Mouse (Mus musculus) hindbrain, postnatal 0 days (tissue): ENCODE measurements around the gene Gm28043. TPM values are rescaled to one million over a fixed set of nuclear protein-coding genes. Genes with fewer than 3 reads are reported as not detected.

Experiments used
- ATAC-seq: fragments of 200-750 bp; cut with Nextera tagmentation; 2 replicates; pipeline ENCODE4 v1.8.0; 2017; ENCODE audit warnings: mild to moderate bottlenecking, moderate TSS enrichment, moderate library complexity
- DNase-seq: peaks from one replicate; pipeline ENCODE4 v3.0.0-alpha.2; 2015; ENCODE audit warnings: low spot score
- H3K27ac ChIP-seq: fragments of 300-500 bp; sonication (generic); 2 replicates; pipeline ENCODE4 v1.5.1; 2014; ENCODE audit warnings: mild to moderate bottlenecking
- H3K27me3 ChIP-seq: fragments of 300-500 bp; sonication (generic); 2 replicates; pipeline ENCODE4 v1.6.1; 2014; ENCODE audit warnings: low read length, mixed read lengths; ENCODE audit not compliant: insufficient read depth
- H3K36me3 ChIP-seq: fragments of 300-500 bp; sonication (generic); 2 replicates; pipeline ENCODE4 v1.6.1; 2014; ENCODE audit warnings: low read length, mixed read lengths; ENCODE audit not compliant: insufficient read depth
- H3K4me1 ChIP-seq: fragments of 300-500 bp; sonication (generic); 2 replicates; pipeline ENCODE4 v1.6.1; 2014; ENCODE audit warnings: antibody characterized with exemption, low read length, mixed read lengths; ENCODE audit not compliant: insufficient read depth
- H3K4me2 ChIP-seq: fragments of 300-500 bp; sonication (generic); 2 replicates; pipeline ENCODE4 v1.6.1; 2014; ENCODE audit warnings: low read depth, mild to moderate bottlenecking, low read length, moderate library complexity, mixed read lengths
- H3K4me3 ChIP-seq: fragments of 300-500 bp; sonication (generic); 2 replicates; pipeline ENCODE4 v1.5.1; 2014; ENCODE audit warnings: low read length
- H3K9ac ChIP-seq: fragments of 300-500 bp; sonication (generic); replicated peaks from 2 replicates; pipeline ENCODE4 v1.6.1; 2014; ENCODE audit warnings: mild to moderate bottlenecking, low read length, moderate library complexity, mixed read lengths
- H3K9me3 ChIP-seq: fragments of 300-500 bp; sonication (generic); 2 replicates; pipeline ENCODE4 v1.6.1; 2016; ENCODE audit warnings: low read length, mixed read lengths
- CTCF ChIP-seq: IDR thresholded peaks from 2 replicates; pipeline ENCODE4 v1.5.1; 2016; ENCODE audit warnings: antibody characterized with exemption, control low read depth, low read depth
- WGBS: fragments of 180-500 bp; shearing (Covaris S2); extraction: QIAGEN DNeasy Blood & Tissue Kit; methylation state at CpG from one replicate; pipeline ENCODE4 v1.1.7; 2014; 5-methylcytosine and 5-hydroxymethylcytosine counted together
- polyA plus RNA-seq: library from polyadenylated mRNA; unstranded; fragments of >200 nt; fragmentation: Nextera tagmentation; extraction: Ambion mirVana; gene quantifications from 2 replicates; pipeline ENCODE4 v1.2.1, GENCODE M21; 2015
- total RNA-seq: library from RNA; depleted of rRNA; stranded (reverse); fragments of >200 nt; gene quantifications from 2 replicates; pipeline ENCODE4 v1.2.3, GENCODE M21; 2014

Gm28043 gene
- total and polyA plus RNA-seq, 2 experiments from 2014 or later: 1.9 to 2.6 TPM

DNA sequence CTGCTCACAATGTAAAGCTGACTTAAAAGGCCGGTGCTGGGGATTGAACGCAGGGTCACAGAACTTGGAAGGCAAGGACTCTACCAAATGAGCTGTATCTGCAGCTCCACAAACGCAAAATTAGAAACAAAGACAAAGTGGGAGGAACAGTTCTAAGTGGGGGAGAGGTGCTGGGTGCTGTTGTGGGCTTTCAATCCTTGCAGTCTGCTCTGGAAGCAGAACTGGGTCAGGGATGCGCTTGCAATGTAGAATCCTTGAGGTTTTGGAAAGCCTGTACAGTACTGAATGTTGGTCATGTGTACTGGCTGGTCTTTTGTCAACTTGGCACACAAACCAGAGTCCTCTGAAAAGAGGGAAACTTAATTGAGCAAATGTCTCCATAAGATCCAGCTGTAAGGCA lies 940 bp downstream of the Gm28043 start:
- no peak for ATAC-seq
- H3K4me3 ChIP-seq: peak overlapping the region; percentile 100
- no peaks in the 10 kb centered on the region; the same call in 1 of the 2 replicates for H3K36me3 ChIP-seq
- TF ChIP-seq CTCF: no peak
- no peaks in the 10 kb centered on the region for H3K9me3 ChIP-seq
- H3K9ac ChIP-seq: peak overlapping the region; percentile 99
- 11% methylated on average over 4 of the region's 4 CpGs for WGBS
- peak; percentile 26 for DNase-seq
- peak overlapping the region; percentile 74 for H3K4me2 ChIP-seq
- peaks cover 18% of the 10 kb centered on the region for H3K4me1 ChIP-seq
- no peaks in the 10 kb centered on the region for H3K27me3 ChIP-seq
- peak overlapping the region; percentile 98 for H3K27ac ChIP-seq

DNA sequence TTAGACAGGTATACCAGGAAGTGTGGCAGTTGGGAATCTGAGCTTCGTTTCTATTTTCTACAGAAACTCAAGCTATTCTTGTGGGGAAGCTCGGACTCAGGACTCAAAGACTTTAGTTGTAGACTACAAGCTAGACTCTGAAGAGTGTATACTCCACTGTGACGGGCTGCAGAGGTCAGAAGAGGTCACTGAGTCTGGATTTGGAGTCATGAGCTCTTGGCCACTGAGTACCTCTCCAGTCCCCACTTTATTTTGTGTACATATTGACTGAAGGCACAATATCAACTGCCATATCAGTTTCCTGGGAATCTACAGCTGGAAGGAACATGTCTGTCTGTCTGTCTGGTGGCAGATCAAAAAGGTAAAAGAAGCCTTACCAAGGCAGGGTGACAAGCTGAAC lies 4.6 kb downstream of the Gm28043 start:
- WGBS: 92% methylated on average over 3 of the region's 3 CpGs
- H3K4me3 ChIP-seq: no peak overlapping the region
- no peaks in the 10 kb centered on the region for H3K27me3 ChIP-seq
- no peak overlapping the region for H3K4me2 ChIP-seq
- no peak for TF ChIP-seq CTCF
- H3K27ac ChIP-seq: no peak overlapping the region
- ATAC-seq (no peak), DNase-seq (no peak)
- H3K9ac ChIP-seq: no peak overlapping the region
- peaks cover 12% of the 10 kb centered on the region for H3K36me3 ChIP-seq
- H3K4me1 ChIP-seq: peaks cover 12% of the 10 kb centered on the region
- no peaks in the 10 kb centered on the region for H3K9me3 ChIP-seq

DNA sequence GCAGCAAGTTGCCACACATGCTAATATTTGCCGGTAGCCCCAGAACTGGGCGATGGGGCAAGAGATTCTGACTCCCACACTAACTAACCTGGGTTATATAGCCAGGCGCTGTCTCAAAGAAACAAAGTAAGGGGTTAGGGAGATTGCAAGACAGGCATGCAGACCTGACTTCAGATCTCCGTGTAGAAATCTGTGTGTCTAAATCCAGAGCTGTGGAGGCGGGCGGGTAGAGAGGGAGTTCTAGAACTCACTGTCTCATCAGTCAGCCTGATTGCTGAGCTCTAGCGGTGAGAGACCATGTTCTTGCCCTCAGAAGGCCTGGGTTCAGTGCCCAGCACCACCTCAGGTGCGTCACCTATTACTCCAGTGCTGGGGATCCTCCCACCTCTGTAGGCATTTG lies 8.8 kb downstream of the Gm28043 start:
- Histone ChIP-seq H3K36me3 (peaks cover 46% of the 10 kb centered on the region), H3K27ac (no peak overlapping the region), H3K4me3 (no peak overlapping the region), H3K9me3 (no peaks in the 10 kb centered on the region), H3K9ac (no peak overlapping the region), H3K27me3 (no peaks in the 10 kb centered on the region), H3K4me1 (no peaks in the 10 kb centered on the region), H3K4me2 (no peak overlapping the region)
- no peak for TF ChIP-seq CTCF
- DNase-seq (no peak), ATAC-seq (no peak)
- WGBS: 96% methylated on average over 8 of the region's 8 CpGs

DNA sequence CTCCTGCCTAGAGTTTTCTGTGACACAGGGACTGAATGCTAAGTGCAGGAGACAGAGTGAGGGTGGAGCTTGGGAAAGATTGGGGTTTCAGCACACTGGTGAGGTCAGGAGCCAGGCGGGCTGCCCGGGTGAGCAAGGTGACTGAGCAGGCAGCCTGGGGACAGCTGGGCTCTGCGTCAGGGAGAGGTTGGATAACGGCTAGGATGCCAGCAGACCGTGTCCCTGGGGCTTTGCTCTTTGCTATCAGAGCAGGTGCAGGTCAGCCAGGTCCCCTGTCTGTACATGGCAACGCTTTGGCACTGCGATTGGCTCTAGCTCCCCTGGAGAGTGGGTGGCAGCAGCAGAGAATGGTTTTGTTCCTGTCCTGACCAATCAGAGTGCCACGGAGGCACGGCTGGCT lies 12.6 kb downstream of the Gm28043 start:
- H3K9me3 ChIP-seq: no peaks in the 10 kb centered on the region
- DNase-seq (no peak), ATAC-seq (no peak)
- H3K36me3 ChIP-seq: peaks cover 55% of the 10 kb centered on the region
- no peak for TF ChIP-seq CTCF
- H3K4me3 ChIP-seq: no peak overlapping the region
- H3K9ac ChIP-seq: no peak overlapping the region
- H3K27me3 ChIP-seq: no peaks in the 10 kb centered on the region
- WGBS: 80% methylated on average over 9 of the region's 9 CpGs
- no peak overlapping the region for H3K27ac ChIP-seq
- H3K4me1 ChIP-seq: no peaks in the 10 kb centered on the region
- no peak overlapping the region for H3K4me2 ChIP-seq

DNA sequence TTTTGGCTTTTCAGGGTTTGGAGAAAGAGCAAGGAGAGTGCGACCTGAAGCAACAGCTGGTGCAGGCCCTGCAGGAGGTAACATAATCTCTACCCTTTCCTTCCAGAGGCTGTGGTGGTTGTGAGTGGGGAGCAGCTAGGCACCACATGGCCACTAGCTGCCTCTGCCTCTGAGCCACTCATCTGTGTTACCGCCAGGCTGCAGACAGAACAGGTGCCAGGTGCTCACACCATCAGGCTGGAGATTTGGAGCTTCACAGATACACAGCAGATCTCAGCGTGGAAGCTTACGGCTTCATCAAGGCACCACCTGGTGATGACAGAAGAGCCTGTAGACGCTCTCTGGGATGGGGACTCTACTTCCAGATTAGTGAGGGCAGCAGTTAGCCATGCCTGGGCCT lies 14.3 kb downstream of the Gm28043 start:
- Histone ChIP-seq H3K27me3 (no peaks in the 10 kb centered on the region), H3K4me3 (no peak overlapping the region), H3K4me1 (no peaks in the 10 kb centered on the region), H3K27ac (no peak overlapping the region), H3K9me3 (no peaks in the 10 kb centered on the region), H3K36me3 (peaks cover 51% of the 10 kb centered on the region), H3K9ac (no peak overlapping the region), H3K4me2 (no peak overlapping the region)
- TF ChIP-seq CTCF: no peak
- 61% methylated on average over 5 of the region's 5 CpGs for WGBS
- 0 out of 2 replicates have a peak, but pooled peaks have one; percentile 29 for ATAC-seq
- peak; percentile 37 for DNase-seq

DNA sequence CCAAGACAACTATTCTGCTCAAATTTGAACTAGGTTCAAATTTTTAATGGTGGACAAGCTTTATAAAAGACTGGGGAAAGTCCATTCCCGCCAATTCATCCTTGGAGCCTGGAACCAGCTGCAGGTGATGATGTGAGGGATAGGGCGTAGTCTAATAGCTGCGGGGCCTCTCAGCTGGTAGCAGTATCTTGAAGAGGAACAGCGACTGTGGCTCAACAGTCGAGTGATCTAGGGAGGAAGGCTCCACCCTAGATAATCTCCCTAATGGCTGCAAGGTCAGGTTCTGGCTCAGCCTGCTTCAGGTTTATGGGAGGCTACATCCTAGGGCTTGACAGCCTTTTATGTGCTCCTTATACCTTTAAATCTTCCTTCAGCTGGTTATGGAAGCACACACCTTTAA lies 14.9 kb downstream of the Gm28043 start:
- Histone ChIP-seq H3K27me3 (no peaks in the 10 kb centered on the region), H3K27ac (no peak overlapping the region), H3K9ac (no peak overlapping the region), H3K9me3 (no peaks in the 10 kb centered on the region), H3K4me2 (no peak overlapping the region), H3K4me1 (no peaks in the 10 kb centered on the region), H3K36me3 (peaks cover 56% of the 10 kb centered on the region), H3K4me3 (no peak overlapping the region)
- ATAC-seq: no peak
- WGBS: 87% methylated on average over 5 of the region's 5 CpGs
- TF ChIP-seq CTCF: no peak
- no peak for DNase-seq

DNA sequence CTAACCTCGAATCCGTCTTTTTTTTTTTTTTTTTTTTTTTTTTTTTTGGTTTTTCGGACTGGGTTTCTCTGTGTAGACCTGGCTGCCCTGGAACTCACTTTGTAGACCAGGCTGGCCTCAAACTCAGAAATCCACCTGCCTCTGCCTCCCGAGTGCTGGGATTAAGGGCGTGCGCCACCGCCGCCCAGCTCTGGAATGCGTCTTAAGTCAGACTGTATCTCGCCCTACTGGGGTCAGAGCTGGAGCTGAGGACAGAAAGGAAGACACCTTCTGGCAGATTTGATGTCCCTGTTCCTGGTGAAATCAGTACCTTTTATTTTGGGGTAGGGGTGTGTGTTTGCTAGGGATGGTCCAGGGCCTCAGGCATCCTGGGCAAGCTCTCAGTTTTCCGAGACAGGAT lies 17.6 kb downstream of the Gm28043 start:
- ATAC-seq: no peak
- no peak for DNase-seq
- TF ChIP-seq CTCF: no peak
- H3K4me3 ChIP-seq: no peak overlapping the region
- H3K9ac ChIP-seq: no peak overlapping the region
- H3K27me3 ChIP-seq: no peaks in the 10 kb centered on the region
- H3K4me2 ChIP-seq: no peak overlapping the region
- H3K36me3 ChIP-seq: peaks cover 53% of the 10 kb centered on the region
- H3K27ac ChIP-seq: no peak overlapping the region
- no peaks in the 10 kb centered on the region for H3K9me3 ChIP-seq
- no peaks in the 10 kb centered on the region for H3K4me1 ChIP-seq
- WGBS: 96% methylated on average over 11 of the region's 11 CpGs
